Mouse (Mus musculus) ES-Bruce4 (cell line): ENCODE results near the gene Tm7sf3.

Experiments
- EP300 ChIP-seq: IDR thresholded peaks from 2 replicates; pipeline ENCODE4 v1.6.1; 2011; ENCODE audit warnings: low read depth, low read length; ENCODE audit not compliant: insufficient read depth
- POLR2A ChIP-seq: IDR thresholded peaks from one replicate; pipeline ENCODE4 v1.8.1; 2011; ENCODE audit warnings: low read length; ENCODE audit not compliant: insufficient read depth

- TF ChIP-seq EP300 (no peak), POLR2A (no peak)
These were observed 41.3 kb upstream of the Tm7sf3 start for GRCm38 (mm10) chr6:146683881-146684280.
